Mouse (Mus musculus) lung, embryonic 15.5 days (tissue): ENCODE measurements around the gene Trim27. TPM values are rescaled to one million over a fixed set of nuclear protein-coding genes. Genes with fewer than 3 reads are reported as not detected.

Source experiments
- ATAC-seq: fragments of 200-750 bp; cut with Nextera tagmentation; 2 replicates; pipeline ENCODE4 v1.8.0; 2017; ENCODE audit warnings: moderate number of reproducible peaks, borderline replicate concordance; ENCODE audit not compliant: low FRiP score, low TSS enrichment; ENCODE audit errors: extremely low read depth
- H3K27ac ChIP-seq: fragments of 300-500 bp; sonication (generic); 2 replicates; pipeline ENCODE4 v1.5.1; 2015; ENCODE audit warnings: moderate library complexity, mild to moderate bottlenecking, inconsistent platforms
- H3K27me3 ChIP-seq: fragments of 300-500 bp; sonication (generic); 2 replicates; pipeline ENCODE4 v1.6.1; 2015; ENCODE audit warnings: inconsistent platforms
- H3K36me3 ChIP-seq: fragments of 300-500 bp; sonication (generic); 2 replicates; pipeline ENCODE4 v1.6.1; 2015; ENCODE audit warnings: inconsistent platforms
- H3K4me1 ChIP-seq: fragments of 300-500 bp; sonication (generic); 2 replicates; pipeline ENCODE4 v1.6.1; 2015; ENCODE audit warnings: inconsistent platforms
- H3K4me2 ChIP-seq: fragments of 300-500 bp; sonication (generic); 2 replicates; pipeline ENCODE4 v1.6.1; 2015; ENCODE audit warnings: inconsistent platforms, mild to moderate bottlenecking, moderate library complexity
- H3K4me3 ChIP-seq: fragments of 300-500 bp; sonication (generic); 2 replicates; pipeline ENCODE4 v1.5.1; 2015; ENCODE audit warnings: mild to moderate bottlenecking, inconsistent platforms
- H3K9ac ChIP-seq: fragments of 300-500 bp; sonication (generic); 2 replicates; pipeline ENCODE4 v1.6.1; 2015; ENCODE audit warnings: inconsistent platforms
- H3K9me3 ChIP-seq: fragments of 300-500 bp; sonication (generic); 2 replicates; pipeline ENCODE4 v1.6.1; 2016; ENCODE audit warnings: inconsistent platforms
- WGBS: fragments of 180-500 bp; shearing (Covaris S2); methylation state at CpG from one replicate; pipeline ENCODE4 v1.1.7; 2015; 5-methylcytosine and 5-hydroxymethylcytosine counted together
- polyA plus RNA-seq: library from polyadenylated mRNA; unstranded; fragments of >200 nt; fragmentation: Nextera tagmentation; extraction: Ambion mirVana; gene quantifications from 2 replicates; pipeline ENCODE4 v1.2.1, GENCODE M21; 2015

The Trim27 gene
- polyA plus RNA-seq, 1 experiment from 2014 or later = 147 TPM

DNA sequence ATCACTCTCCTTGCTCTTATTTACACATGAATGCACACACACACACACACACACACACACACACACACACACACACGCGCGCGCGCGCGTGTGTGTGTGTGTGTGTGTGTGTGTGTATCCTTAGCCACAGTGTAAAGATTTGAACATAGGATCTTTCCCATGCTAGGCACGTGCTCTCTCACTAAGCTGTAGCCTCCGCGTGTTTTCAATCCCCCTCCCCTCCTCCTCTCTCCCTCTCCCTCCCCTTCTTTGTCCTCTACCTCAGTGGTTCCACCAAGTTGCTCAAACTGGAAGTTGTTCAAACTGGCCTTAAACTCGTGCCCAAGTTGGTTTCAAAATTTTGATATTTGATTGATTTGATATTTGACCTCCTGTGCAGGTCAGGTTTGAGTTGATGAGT lies 2.5 kb upstream of the Trim27 start:
- WGBS = 77% methylated on average over 11 of the region's 11 CpGs
- peaks cover 18% of the 10 kb centered on the region for H3K4me1 ChIP-seq
- H3K36me3 ChIP-seq = no peaks in the 10 kb centered on the region
- H3K27me3 ChIP-seq = no peaks in the 10 kb centered on the region
- no peaks in the 10 kb centered on the region for H3K9me3 ChIP-seq
- H3K4me2 ChIP-seq = no peak overlapping the region
- H3K9ac ChIP-seq = no peak overlapping the region
- no peak overlapping the region for H3K4me3 ChIP-seq
- H3K27ac ChIP-seq = no peak overlapping the region
- ATAC-seq = no peak

- no peak overlapping the region for H3K4me2 ChIP-seq
- H3K9me3 ChIP-seq = no peaks in the 10 kb centered on the region
- ATAC-seq = no peak
- H3K9ac ChIP-seq = no peak overlapping the region
- 44% methylated on average over 5 of the region's 5 CpGs for WGBS
- no peak overlapping the region; the same call in 1 of the 2 replicates for H3K27ac ChIP-seq
- H3K36me3 ChIP-seq = peaks cover 6% of the 10 kb centered on the region
- no peaks in the 10 kb centered on the region for H3K27me3 ChIP-seq
- H3K4me1 ChIP-seq = peaks cover 28% of the 10 kb centered on the region
- H3K4me3 ChIP-seq = no peak overlapping the region
Observed at GRCm38 (mm10) chr13:21177657-21178056, 1.6 kb upstream of the Trim27 start.

GRCm38 (mm10) chr13:21178364-21178763 lies 881 bp upstream of the Trim27 start:
- Histone ChIP-seq H3K36me3 (peaks cover 13% of the 10 kb centered on the region), H3K27ac (no peak overlapping the region), H3K27me3 (no peaks in the 10 kb centered on the region), H3K9ac (0 out of 2 replicates have a peak overlapping the region, but pooled peaks have one; percentile 96), H3K4me1 (peaks cover 28% of the 10 kb centered on the region), H3K4me3 (no peak overlapping the region), H3K9me3 (no peaks in the 10 kb centered on the region), H3K4me2 (peak overlapping the region; percentile 84; the same call in 1 of the 2 replicates)
- ATAC-seq = no peak
- WGBS = 80% methylated on average over 5 of the region's 5 CpGs

- H3K9me3 ChIP-seq = no peaks in the 10 kb centered on the region
- under 1% methylated on average over 76 of the region's 80 CpGs for WGBS
- H3K4me1 ChIP-seq = peaks cover 24% of the 10 kb centered on the region
- peak overlapping the region; percentile 96 for H3K9ac ChIP-seq
- H3K4me2 ChIP-seq = peak overlapping the region; percentile 84
- ATAC-seq = peak; percentile 96
- peak overlapping the region; percentile 100 for H3K4me3 ChIP-seq
- peak overlapping the region; percentile 99 for H3K27ac ChIP-seq
- peaks cover 27% of the 10 kb centered on the region for H3K36me3 ChIP-seq
- H3K27me3 ChIP-seq = no peaks in the 10 kb centered on the region
Observed at GRCm38 (mm10) chr13:21179724-21180550, 692 bp downstream of the Trim27 start.

- 1% methylated on average over 68 of the region's 71 CpGs for WGBS
- H3K9me3 ChIP-seq = no peaks in the 10 kb centered on the region
- H3K4me3 ChIP-seq = peak overlapping the region; percentile 100
- peak overlapping the region; percentile 99 for H3K27ac ChIP-seq
- no peaks in the 10 kb centered on the region for H3K27me3 ChIP-seq
- H3K9ac ChIP-seq = peak overlapping the region; percentile 96
- H3K4me1 ChIP-seq = peaks cover 24% of the 10 kb centered on the region
- H3K4me2 ChIP-seq = peak overlapping the region; percentile 84
- H3K36me3 ChIP-seq = peaks cover 36% of the 10 kb centered on the region
- ATAC-seq = peak; percentile 56
Observed at GRCm38 (mm10) chr13:21180551-21181530, 1.6 kb downstream of the Trim27 start.

GRCm38 (mm10) chr13:21181996-21182395 lies 2.8 kb downstream of the Trim27 start:
- Histone ChIP-seq H3K4me2 (peak overlapping the region; percentile 84), H3K27me3 (no peaks in the 10 kb centered on the region), H3K36me3 (peaks cover 48% of the 10 kb centered on the region), H3K27ac (no peak overlapping the region), H3K9ac (peak overlapping the region; percentile 96; the same call in 1 of the 2 replicates), H3K4me3 (peak overlapping the region; percentile 100), H3K9me3 (no peaks in the 10 kb centered on the region), H3K4me1 (peaks cover 24% of the 10 kb centered on the region)
- 44% methylated on average over 7 of the region's 7 CpGs for WGBS
- no peak for ATAC-seq

- Histone ChIP-seq H3K27me3 (no peaks in the 10 kb centered on the region), H3K27ac (no peak overlapping the region), H3K4me3 (no peak overlapping the region), H3K4me1 (peaks cover 24% of the 10 kb centered on the region), H3K9ac (no peak overlapping the region), H3K9me3 (no peaks in the 10 kb centered on the region), H3K36me3 (peaks cover 58% of the 10 kb centered on the region), H3K4me2 (peak overlapping the region; percentile 84; the same call in 1 of the 2 replicates)
- WGBS = 93% methylated on average over 6 of the region's 6 CpGs
- ATAC-seq = no peak
Observed at GRCm38 (mm10) chr13:21183066-21183465, 3.8 kb downstream of the Trim27 start.

DNA sequence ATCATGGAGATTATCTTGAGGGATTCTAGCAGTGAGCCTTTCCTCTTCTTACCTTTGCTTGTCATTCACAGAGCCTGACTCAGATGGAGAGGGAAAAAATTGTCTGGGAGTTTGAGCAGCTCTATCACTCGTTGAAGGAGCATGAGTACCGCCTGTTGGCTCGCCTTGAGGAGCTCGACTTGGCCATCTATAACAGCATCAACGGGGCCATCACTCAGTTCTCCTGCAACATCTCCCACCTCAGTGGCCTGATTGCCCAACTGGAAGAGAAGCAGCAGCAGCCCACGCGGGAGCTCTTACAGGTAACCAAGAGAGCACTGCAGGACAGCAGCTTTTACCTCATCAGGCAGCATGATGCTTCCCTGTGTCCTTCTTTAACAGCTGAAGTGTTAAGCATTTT lies 4.4 kb downstream of the Trim27 start:
- Histone ChIP-seq H3K4me2 (no peak overlapping the region), H3K9ac (no peak overlapping the region), H3K4me1 (peaks cover 20% of the 10 kb centered on the region), H3K27ac (no peak overlapping the region), H3K9me3 (no peaks in the 10 kb centered on the region), H3K36me3 (peaks cover 64% of the 10 kb centered on the region), H3K27me3 (no peaks in the 10 kb centered on the region), H3K4me3 (no peak overlapping the region)
- ATAC-seq = no peak
- 85% methylated on average over 7 of the region's 7 CpGs for WGBS

DNA sequence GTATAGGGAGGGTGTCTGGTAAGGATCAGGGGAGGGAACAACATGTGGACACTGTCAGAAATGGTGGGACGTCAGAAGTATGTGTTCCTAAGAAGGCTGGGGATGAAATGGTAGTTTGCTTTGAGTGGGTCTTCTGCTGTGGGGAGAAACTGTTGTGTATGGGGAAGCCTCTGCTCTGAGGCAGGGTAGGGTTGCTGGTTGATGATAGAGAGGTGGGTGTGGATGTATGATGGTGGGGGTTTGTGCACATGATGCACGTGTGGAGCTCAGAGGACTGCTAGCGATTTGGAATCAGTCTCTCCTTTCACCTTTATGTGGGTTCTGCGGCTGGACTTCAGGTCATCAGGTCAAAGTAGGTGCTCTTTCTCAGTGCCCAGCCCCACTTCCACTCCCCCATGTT lies 6.3 kb downstream of the Trim27 start:
- 81% methylated on average over 4 of the region's 4 CpGs for WGBS

GRCm38 (mm10) chr13:21195406-21196228 lies 16.4 kb downstream of the Trim27 start:
- peaks cover 40% of the 10 kb centered on the region for H3K36me3 ChIP-seq
- H3K4me3 ChIP-seq = no peak overlapping the region
- H3K4me2 ChIP-seq = no peak overlapping the region
- H3K9ac ChIP-seq = no peak overlapping the region
- 77% methylated on average over 10 of the region's 10 CpGs for WGBS
- H3K27me3 ChIP-seq = no peaks in the 10 kb centered on the region
- peaks cover 5% of the 10 kb centered on the region for H3K4me1 ChIP-seq
- no peaks in the 10 kb centered on the region for H3K9me3 ChIP-seq
- ATAC-seq = no peak
- H3K27ac ChIP-seq = no peak overlapping the region

More for the DNA sequence above, 6.3 kb downstream of the Trim27 start:
- Histone ChIP-seq H3K27me3 (no peaks in the 10 kb centered on the region), H3K4me1 (peaks cover 15% of the 10 kb centered on the region), H3K27ac (no peak overlapping the region), H3K4me3 (no peak overlapping the region), H3K9me3 (no peaks in the 10 kb centered on the region), H3K4me2 (no peak overlapping the region), H3K36me3 (peaks cover 82% of the 10 kb centered on the region), H3K9ac (no peak overlapping the region)
- ATAC-seq = no peak

DNA sequence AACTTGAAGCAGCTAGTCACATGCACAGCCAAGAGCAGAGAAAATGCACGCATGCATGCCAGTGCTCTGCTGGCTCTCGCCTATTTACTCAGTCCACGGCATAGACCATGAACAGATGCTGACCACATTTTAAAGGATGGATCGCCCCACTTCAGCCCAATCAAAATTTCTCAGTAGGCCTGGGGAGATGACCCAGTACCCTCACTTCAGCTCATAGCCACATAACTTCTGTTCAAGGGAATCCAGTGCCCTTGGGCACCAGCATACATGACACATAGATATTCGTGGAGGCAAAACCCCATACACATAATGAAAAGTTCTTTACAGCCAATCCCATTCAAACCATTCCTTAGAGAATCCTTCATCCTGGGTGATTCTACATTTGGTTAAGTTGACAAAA lies 18.5 kb downstream of the Trim27 start:
- H3K36me3 ChIP-seq = peaks cover 21% of the 10 kb centered on the region
- WGBS = 77% methylated on average over 5 of the region's 5 CpGs
- peaks cover 5% of the 10 kb centered on the region for H3K4me1 ChIP-seq
- H3K9me3 ChIP-seq = no peaks in the 10 kb centered on the region
- no peak overlapping the region for H3K9ac ChIP-seq
- no peak overlapping the region for H3K4me3 ChIP-seq
- H3K27me3 ChIP-seq = no peaks in the 10 kb centered on the region
- no peak overlapping the region for H3K4me2 ChIP-seq
- no peak overlapping the region for H3K27ac ChIP-seq
- ATAC-seq = no peak
